Comparison of ENCODE assay signal across 26 mouse cellular contexts in the genomic region with DNA sequence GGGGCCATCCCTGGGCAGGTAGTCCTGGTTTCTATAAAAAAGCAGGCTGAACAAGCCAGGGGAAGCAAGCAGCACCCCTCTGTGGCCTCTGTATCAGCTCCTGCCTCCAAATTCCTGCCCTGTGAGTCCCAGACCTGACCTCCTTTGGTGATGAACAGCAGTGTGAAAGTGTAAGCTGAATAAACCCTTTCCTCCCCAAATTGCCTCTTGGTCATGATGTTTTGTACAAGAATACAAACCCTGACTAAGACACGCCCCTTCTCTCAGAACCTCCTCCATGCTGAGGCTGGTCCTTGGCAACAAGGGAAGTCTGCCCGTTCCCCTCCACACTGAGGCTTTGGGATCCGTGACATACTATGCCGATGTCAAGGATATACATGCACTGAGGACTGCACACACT.
DNase-seq lines count a peak whose midpoint lies in the region; ATAC-seq and TF ChIP-seq lines count a peak whose summit lies in the region.
"Had no signal": no experiment of that assay in that cellular context is flagged by ENCODE, and none has a peak within 500 bp of the region (broad histone marks: within the 10 kb centered on the region; RNA-seq: fewer than 3 reads in every experiment).

No protein-coding gene starts in this region.

- no peak overlapping the region for H3K4me3 ChIP-seq in small intestine, adult 2 months (ENCODE audit: low read depth, low read length)
- H3K4me3 ChIP-seq in stomach, postnatal 0 days (ENCODE audit: low read depth, low read length), result no peak overlapping the region
- no peak overlapping the region for H3K4me3 ChIP-seq in heart, embryonic 11.5 days (ENCODE audit: low read depth, low read length)
- H3K4me3 ChIP-seq: embryonic facial prominence, embryonic 10.5 days; embryonic facial prominence, embryonic 13.5 days; erythroblast, embryonic 14.5 days; forebrain, embryonic 12.5 days; forebrain, embryonic 15.5 days; heart, adult 2 months; heart, embryonic 10.5 days; hindbrain, embryonic 12.5 days; hindbrain, embryonic 15.5 days had no signal

- peak overlapping the region; percentile 92; the same call in 1 of the 2 replicates for H3K27ac ChIP-seq in small intestine, adult 2 months (ENCODE audit: insufficient read depth, low read depth, low read length)
- peak overlapping the region; percentile 31 for H3K27ac ChIP-seq in stomach, postnatal 0 days (replicated peaks)
- no peak overlapping the region for H3K27ac ChIP-seq in heart, embryonic 11.5 days (ENCODE audit: low read depth, low read length)
- H3K27ac ChIP-seq: embryonic facial prominence, embryonic 10.5 days; embryonic facial prominence, embryonic 13.5 days; forebrain, embryonic 12.5 days; forebrain, embryonic 15.5 days; heart, adult 2 months; heart, embryonic 10.5 days; hindbrain, embryonic 12.5 days; hindbrain, embryonic 15.5 days had no signal

- H3K27me3 ChIP-seq in small intestine, adult 2 months (ENCODE audit: control insufficient read depth, insufficient read depth, low read length), result no peaks in the 10 kb centered on the region
- no peaks in the 10 kb centered on the region for H3K27me3 ChIP-seq in stomach, postnatal 0 days (ENCODE audit: control insufficient read depth, insufficient read depth, low read length)
- no peaks in the 10 kb centered on the region for H3K27me3 ChIP-seq in heart, embryonic 11.5 days (ENCODE audit: control insufficient read depth, insufficient read depth, low read length)
- H3K27me3 ChIP-seq: embryonic facial prominence, embryonic 13.5 days; forebrain, embryonic 12.5 days; forebrain, embryonic 15.5 days; hindbrain, embryonic 12.5 days; hindbrain, embryonic 15.5 days had no signal

- H3K9ac ChIP-seq in stomach, postnatal 0 days (ENCODE audit: low read length), result no peak overlapping the region
- H3K9ac ChIP-seq in heart, embryonic 11.5 days (ENCODE audit: low read depth, low read length), result no peak overlapping the region
- H3K9ac ChIP-seq: embryonic facial prominence, embryonic 13.5 days; forebrain, embryonic 12.5 days; forebrain, embryonic 15.5 days; hindbrain, embryonic 12.5 days; hindbrain, embryonic 15.5 days had no signal

- no peak for TF ChIP-seq EP300 in stomach, postnatal 0 days (optimal IDR thresholded peaks at IDR 0.05)

- H3K4me1 ChIP-seq in small intestine, adult 2 months (ENCODE audit: control insufficient read depth, insufficient read depth, insufficient read length, low read length), result peaks cover 16% of the 10 kb centered on the region
- no peaks in the 10 kb centered on the region for H3K4me1 ChIP-seq in stomach, postnatal 0 days (replicated peaks; ENCODE audit: control insufficient read depth, insufficient read depth)
- H3K4me1 ChIP-seq in heart, embryonic 11.5 days (ENCODE audit: control insufficient read depth, insufficient read depth, low read length), result peaks cover 4% of the 10 kb centered on the region
- H3K4me1 ChIP-seq: embryonic facial prominence, embryonic 10.5 days; embryonic facial prominence, embryonic 13.5 days; forebrain, embryonic 12.5 days; forebrain, embryonic 15.5 days; hindbrain, embryonic 12.5 days; hindbrain, embryonic 15.5 days had no signal

- TF ChIP-seq POLR2A in small intestine, adult 2 months (IDR thresholded peaks at IDR 0.05; ENCODE audit: low read depth, low read length), result no peak

- DNase-seq in ES-CJ7 (ENCODE audit: low read depth, low spot score), result peak; percentile 84
- peak; percentile 85 for DNase-seq in R1 (ENCODE audit: low read depth, low spot score)
- DNase-seq in stomach, postnatal 0 days (ENCODE audit: low spot score), result peak; percentile 15
- no peak for DNase-seq in ovary, postnatal 36 days (ENCODE audit: low spot score)
- DNase-seq in cerebellum, postnatal 14 days, result no peak
- DNase-seq: adrenal gland, adult 2 months; adrenal gland, postnatal 14 days; cerebellum, adult 11 months; cerebellum, adult 2 months; cerebellum, adult 9-11 months; cerebellum, postnatal 36 days; embryo, embryonic 11 days; gastrocnemius, postnatal 10 days; gastrocnemius, postnatal 36 days; heart, adult 2 months had no signal

- TF ChIP-seq CTCF in small intestine, adult 2 months (IDR thresholded peaks at IDR 0.05; ENCODE audit: extremely low read depth, insufficient read length, insufficient replicate concordance, low read depth, low read length), result no peak
- TF ChIP-seq CTCF in stomach, postnatal 0 days (IDR thresholded peaks at IDR 0.05; ENCODE audit: low read depth), result no peak

- no peaks in the 10 kb centered on the region for H3K9me3 ChIP-seq in stomach, postnatal 0 days (ENCODE audit: control insufficient read depth, low read length)
- H3K9me3 ChIP-seq in heart, embryonic 11.5 days (replicated peaks; ENCODE audit: control insufficient read depth, low read length), result no peaks in the 10 kb centered on the region
- H3K9me3 ChIP-seq: embryonic facial prominence, embryonic 10.5 days; embryonic facial prominence, embryonic 13.5 days; forebrain, embryonic 12.5 days; forebrain, embryonic 15.5 days; heart, embryonic 10.5 days; hindbrain, embryonic 12.5 days; hindbrain, embryonic 15.5 days had no signal

- H3K36me3 ChIP-seq in small intestine, adult 2 months (ENCODE audit: control insufficient read depth, insufficient read depth, low read length), result no peaks in the 10 kb centered on the region
- no peaks in the 10 kb centered on the region for H3K36me3 ChIP-seq in stomach, postnatal 0 days (ENCODE audit: control insufficient read depth, insufficient read depth, low read length)
- no peaks in the 10 kb centered on the region for H3K36me3 ChIP-seq in heart, embryonic 11.5 days (ENCODE audit: control insufficient read depth, insufficient read depth, low read length)
- H3K36me3 ChIP-seq: embryonic facial prominence, embryonic 10.5 days; embryonic facial prominence, embryonic 13.5 days; forebrain, embryonic 12.5 days; forebrain, embryonic 15.5 days; heart, embryonic 10.5 days; hindbrain, embryonic 12.5 days; hindbrain, embryonic 15.5 days had no signal

- H3K4me2 ChIP-seq in stomach, postnatal 0 days (replicated peaks; ENCODE audit: low read depth), result no peak overlapping the region
- no peak overlapping the region for H3K4me2 ChIP-seq in heart, embryonic 11.5 days
- H3K4me2 ChIP-seq: embryonic facial prominence, embryonic 13.5 days; forebrain, embryonic 12.5 days; forebrain, embryonic 15.5 days; hindbrain, embryonic 12.5 days; hindbrain, embryonic 15.5 days had no signal

- ATAC-seq in stomach, postnatal 0 days (ENCODE audit: low FRiP score, low TSS enrichment), result peak; percentile 43; the same call in 1 of the 2 replicates
- no peak for ATAC-seq in heart, embryonic 11.5 days (replicated peaks; ENCODE audit: insufficient number of reproducible peaks, low FRiP score, low TSS enrichment)
- ATAC-seq: CD4-positive, CD25-positive, alpha-beta regulatory T cell, adult 4 months; forebrain, embryonic 15.5 days had no signal

- WGBS in small intestine, adult 2 months, result 80% methylated on average over 4 of the region's 4 CpGs
- WGBS in stomach, postnatal 0 days, result 88% methylated on average over 4 of the region's 4 CpGs
- WGBS in heart, embryonic 11.5 days (ENCODE audit: insufficient replicate concordance), result 77% methylated on average over 4 of the region's 4 CpGs

Comparison
In these comparisons a context has a peak if more than half of its experiments do, and no peak if none do; other contexts are left out.
1. DNase-seq: peak in ES-CJ7 (single experiment), R1 (single experiment) and stomach, postnatal 0 days (single experiment); none in ovary, postnatal 36 days (single experiment) and cerebellum, postnatal 14 days (0 of 2).